8 mouse cellular contexts compared by ENCODE assay signal in genomic region chr19:7269290-7270044, GRCm38 (mm10). TPM values are rescaled to one million over a fixed set of nuclear protein-coding genes. Genes with fewer than 3 reads are reported as not detected.
DNase-seq lines count a peak whose midpoint lies in the region; ATAC-seq and TF ChIP-seq lines count a peak whose summit lies in the region.

No protein-coding gene starts in this region.

- H3K9me3 ChIP-seq in heart, postnatal 0 days (replicated peaks; ENCODE audit: control insufficient read depth, low read length), result no peaks in the 10 kb centered on the region
- H3K9me3 ChIP-seq in midbrain, embryonic 11.5 days (ENCODE audit: control insufficient read depth, low read length), result no peaks in the 10 kb centered on the region

- H3K4me3 ChIP-seq in thymus, adult 2 months (ENCODE audit: control insufficient read depth, insufficient read depth, low read length), result peak overlapping the region; percentile 96
- peak overlapping the region; percentile 69 for H3K4me3 ChIP-seq in heart, postnatal 0 days (ENCODE audit: low read depth, low read length)
- peak overlapping the region; percentile 81 for H3K4me3 ChIP-seq in midbrain, embryonic 11.5 days (ENCODE audit: low read depth, low read length)

- ATAC-seq in heart, postnatal 0 days (ENCODE audit: insufficient read depth, low read depth), result no peak
- ATAC-seq in midbrain, embryonic 11.5 days (ENCODE audit: low FRiP score), result no peak
- no peak for ATAC-seq in erythroid progenitor cell, adult 5-6 weeks (replicated peaks; ENCODE audit: low FRiP score, poor library complexity, severe bottlenecking)

- DNase-seq in cerebellum, adult 11 months, result peak; percentile 30
- DNase-seq in cerebellum, postnatal 36 days, result no peak
- no peak for DNase-seq in thymus, adult 2 months
- no peak for DNase-seq in thymus, postnatal 0 days (ENCODE audit: low spot score)
- DNase-seq in heart, postnatal 0 days (ENCODE audit: low spot score), result no peak
- peak; percentile 92 for DNase-seq in midbrain, embryonic 11.5 days (ENCODE audit: low spot score, missing footprints)
- DNase-seq in urinary bladder, adult 2 months (ENCODE audit: low spot score), result no peak

- H3K4me1 ChIP-seq in thymus, adult 2 months (replicated peaks; ENCODE audit: control insufficient read depth, insufficient read depth, low read length), result peaks cover 38% of the 10 kb centered on the region
- peaks cover 42% of the 10 kb centered on the region for H3K4me1 ChIP-seq in heart, postnatal 0 days (ENCODE audit: control insufficient read depth, insufficient read depth)
- H3K4me1 ChIP-seq in midbrain, embryonic 11.5 days (ENCODE audit: control insufficient read depth, insufficient read depth, low read length), result peaks cover 67% of the 10 kb centered on the region

- 33% methylated on average over 11 of the region's 11 CpGs for WGBS in thymus, adult 2 months
- 11% methylated on average over 10 of the region's 11 CpGs for WGBS in heart, postnatal 0 days
- 13% methylated on average over 11 of the region's 11 CpGs for WGBS in midbrain, embryonic 11.5 days

- no peak for TF ChIP-seq POLR2A in thymus, adult 2 months (IDR thresholded peaks at IDR 0.05; ENCODE audit: control insufficient read depth, extremely low read depth, insufficient read depth, low read length, poor library complexity)

- peak overlapping the region; percentile 95 for H3K4me2 ChIP-seq in heart, postnatal 0 days (ENCODE audit: low read depth, low read length)
- H3K4me2 ChIP-seq in midbrain, embryonic 11.5 days, result peak overlapping the region; percentile 94

- H3K36me3 ChIP-seq in thymus, adult 2 months (ENCODE audit: control insufficient read depth, insufficient read depth, low read length), result no peaks in the 10 kb centered on the region
- peaks cover 40% of the 10 kb centered on the region for H3K36me3 ChIP-seq in heart, postnatal 0 days (replicated peaks; ENCODE audit: control insufficient read depth, insufficient read depth, low read length)
- H3K36me3 ChIP-seq in midbrain, embryonic 11.5 days (ENCODE audit: control insufficient read depth, insufficient read depth, low read length), result peaks cover 42% of the 10 kb centered on the region

- peak overlapping the region; percentile 64; the same call in 1 of the 2 replicates for H3K9ac ChIP-seq in heart, postnatal 0 days (replicated peaks; ENCODE audit: low read depth, low read length)
- H3K9ac ChIP-seq in midbrain, embryonic 11.5 days (ENCODE audit: low read length), result peak overlapping the region; percentile 95

- no peak for TF ChIP-seq EP300 in heart, postnatal 0 days (IDR thresholded peaks at IDR 0.05; ENCODE audit: low read depth)

- H3K27ac ChIP-seq in thymus, adult 2 months (ENCODE audit: control insufficient read depth, insufficient read depth, low read length), result no peak overlapping the region
- no peak overlapping the region for H3K27ac ChIP-seq in heart, postnatal 0 days (ENCODE audit: low read depth)
- H3K27ac ChIP-seq in midbrain, embryonic 11.5 days (ENCODE audit: low read depth, low read length), result peak overlapping the region; percentile 99

- TF ChIP-seq CTCF in thymus, adult 2 months (IDR thresholded peaks at IDR 0.05; ENCODE audit: borderline replicate concordance, control insufficient read depth, extremely low read depth, insufficient read depth, low read length, poor library complexity), result no peak
- no peak for TF ChIP-seq CTCF in heart, postnatal 0 days (IDR thresholded peaks at IDR 0.05; ENCODE audit: low read depth)

- H3K27me3 ChIP-seq in thymus, adult 2 months (ENCODE audit: control insufficient read depth, insufficient read depth, low read length), result no peaks in the 10 kb centered on the region
- H3K27me3 ChIP-seq in heart, postnatal 0 days (ENCODE audit: control insufficient read depth, insufficient read depth, low read length), result no peaks in the 10 kb centered on the region
- H3K27me3 ChIP-seq in midbrain, embryonic 11.5 days (ENCODE audit: control insufficient read depth, insufficient read depth, low read length), result no peaks in the 10 kb centered on the region

RNA-seq across cellular contexts. Expression of gene Rcor2, which starts 2.3 kb away (rescaled TPM):
- polyA plus RNA-seq in thymus, adult 2 months (2012; rRNA removed), result 31.2 and 42.8 TPM in 2 replicates
- polyA plus RNA-seq in thymus, postnatal 0 days (2015; fragmentation: Nextera tagmentation; extraction: Ambion mirVana), result 7.3 and 8.1 TPM in 2 replicates
- 18.5 and 40.0 TPM in 2 replicates for total RNA-seq in heart, postnatal 0 days (2014; rRNA removed; ENCODE audit: low replicate concordance)
- 8.5 and 9.7 TPM in 2 replicates for polyA plus RNA-seq in heart, postnatal 0 days (2015; fragmentation: Nextera tagmentation; extraction: Ambion mirVana)
- polyA plus RNA-seq in midbrain, embryonic 11.5 days (2014; fragmentation: Nextera tagmentation; extraction: Ambion mirVana), result 33.8 and 36.9 TPM in 2 replicates
- polyA plus RNA-seq in urinary bladder, adult 2 months (2012; rRNA removed), result 10.2 and 10.4 TPM in 2 replicates
- total RNA-seq in erythroid progenitor cell, adult 5-6 weeks (2015; ENCODE audit: low replicate concordance), result 2.2 TPM in 1 of 2 replicates, not detected in the other
- 0.53 TPM in 1 of 2 replicates, not detected in the other for total RNA-seq in erythroid progenitor cell, adult 5-6 weeks (2017; ENCODE audit: low replicate concordance)

RNA-seq across cellular contexts. Expression of gene Naa40, which starts 28.5 kb away (rescaled TPM):
- polyA plus RNA-seq in thymus, adult 2 months (2012; rRNA removed), result 55.9 and 71.6 TPM in 2 replicates
- polyA plus RNA-seq in thymus, postnatal 0 days (2015; fragmentation: Nextera tagmentation; extraction: Ambion mirVana), result 63.9 TPM in 2 replicates
- total RNA-seq in heart, postnatal 0 days (2014; rRNA removed; ENCODE audit: low replicate concordance), result 30.2 and 44.0 TPM in 2 replicates
- 27.8 and 30.4 TPM in 2 replicates for polyA plus RNA-seq in heart, postnatal 0 days (2015; fragmentation: Nextera tagmentation; extraction: Ambion mirVana)
- polyA plus RNA-seq in midbrain, embryonic 11.5 days (2014; fragmentation: Nextera tagmentation; extraction: Ambion mirVana), result 94.3 and 103 TPM in 2 replicates
- 25.7 and 27.6 TPM in 2 replicates for polyA plus RNA-seq in urinary bladder, adult 2 months (2012; rRNA removed)
- 35.6 and 47.2 TPM in 2 replicates for total RNA-seq in erythroid progenitor cell, adult 5-6 weeks (2015; ENCODE audit: low replicate concordance)
- 44.8 and 57.3 TPM in 2 replicates for total RNA-seq in erythroid progenitor cell, adult 5-6 weeks (2017; ENCODE audit: low replicate concordance)

RNA-seq across cellular contexts. Expression of gene Cox8a, which starts 52.1 kb away (rescaled TPM):
- 1,690 and 1,818 TPM in 2 replicates for polyA plus RNA-seq in thymus, adult 2 months (2012; rRNA removed)
- 1,177 and 1,274 TPM in 2 replicates for polyA plus RNA-seq in thymus, postnatal 0 days (2015; fragmentation: Nextera tagmentation; extraction: Ambion mirVana)
- total RNA-seq in heart, postnatal 0 days (2014; rRNA removed; ENCODE audit: low replicate concordance), result 1,841 and 2,074 TPM in 2 replicates
- 3,012 and 3,042 TPM in 2 replicates for polyA plus RNA-seq in heart, postnatal 0 days (2015; fragmentation: Nextera tagmentation; extraction: Ambion mirVana)
- polyA plus RNA-seq in midbrain, embryonic 11.5 days (2014; fragmentation: Nextera tagmentation; extraction: Ambion mirVana), result 730 and 757 TPM in 2 replicates
- 508 and 528 TPM in 2 replicates for polyA plus RNA-seq in urinary bladder, adult 2 months (2012; rRNA removed)
- 226 and 267 TPM in 2 replicates for total RNA-seq in erythroid progenitor cell, adult 5-6 weeks (2015; ENCODE audit: low replicate concordance)
- 106 and 241 TPM in 2 replicates for total RNA-seq in erythroid progenitor cell, adult 5-6 weeks (2017; ENCODE audit: low replicate concordance)

Comparison
In these comparisons a context has a peak if more than half of its experiments do, and no peak if none do; other contexts are left out.
1. DNase-seq: peak in cerebellum, adult 11 months (single experiment) and midbrain, embryonic 11.5 days (single experiment); none in cerebellum, postnatal 36 days (0 of 2), thymus, adult 2 months (single experiment), thymus, postnatal 0 days (single experiment), heart, postnatal 0 days (single experiment) and urinary bladder, adult 2 months (single experiment).
2. Peak in every context shown above with its lines, with median percentiles within 50 percentile points of each other: H3K4me3 ChIP-seq.